Mouse (Mus musculus) stomach, embryonic 16.5 days (tissue): ENCODE measurements around the gene Itpr3. TPM values are rescaled to one million over a fixed set of nuclear protein-coding genes. Genes with fewer than 3 reads are reported as not detected.

Experiments used
- ATAC-seq: fragments of 200-750 bp; cut with Nextera tagmentation; 2 replicates; pipeline ENCODE4 v1.8.0; 2017; ENCODE audit warnings: moderate number of reproducible peaks, moderate TSS enrichment; ENCODE audit not compliant: insufficient read depth, low FRiP score
- H3K27ac ChIP-seq: fragments of 300-500 bp; sonication (generic); 2 replicates; pipeline ENCODE4 v1.5.1; 2014; ENCODE audit warnings: low read length
- H3K27me3 ChIP-seq: fragments of 300-500 bp; sonication (generic); 2 replicates; pipeline ENCODE4 v1.6.1; 2014; ENCODE audit warnings: low read length, control low read depth, mixed read lengths; ENCODE audit not compliant: control insufficient read depth, insufficient read depth
- H3K36me3 ChIP-seq: fragments of 300-500 bp; sonication (generic); 2 replicates; pipeline ENCODE4 v1.6.1; 2014; ENCODE audit warnings: low read length; ENCODE audit not compliant: control insufficient read depth, insufficient read depth
- H3K4me1 ChIP-seq: fragments of 300-500 bp; sonication (generic); 2 replicates; pipeline ENCODE4 v1.6.1; 2014; ENCODE audit warnings: low read length, control low read depth, mixed read lengths; ENCODE audit not compliant: control insufficient read depth, insufficient read depth
- H3K4me2 ChIP-seq: fragments of 300-500 bp; sonication (generic); 2 replicates; pipeline ENCODE4 v1.6.1; 2014; ENCODE audit warnings: low read depth, low read length, mixed read lengths
- H3K4me3 ChIP-seq: fragments of 300-500 bp; sonication (generic); replicated peaks from 2 replicates; pipeline ENCODE4 v1.5.1; 2014; ENCODE audit warnings: mild to moderate bottlenecking, low read length
- H3K9ac ChIP-seq: fragments of 300-500 bp; sonication (generic); 2 replicates; pipeline ENCODE4 v1.6.1; 2014; ENCODE audit warnings: low read length
- H3K9me3 ChIP-seq: fragments of 300-500 bp; sonication (generic); replicated peaks from 2 replicates; pipeline ENCODE4 v1.6.1; 2016; ENCODE audit warnings: low read length, control low read depth; ENCODE audit not compliant: control insufficient read depth
- WGBS: fragments of 180-500 bp; shearing (Covaris S2); extraction: QIAGEN DNeasy Blood & Tissue Kit; methylation state at CpG from one replicate; pipeline ENCODE4 v1.1.7; 2014; 5-methylcytosine and 5-hydroxymethylcytosine counted together
- polyA plus RNA-seq: library from polyadenylated mRNA; unstranded; fragments of >200 nt; fragmentation: Nextera tagmentation; extraction: Ambion mirVana; gene quantifications from 2 replicates; pipeline ENCODE4 v1.2.1, GENCODE M21; 2015

Itpr3 gene
- polyA plus RNA-seq, 1 experiment from 2014 or later, result 15.0 TPM

- Histone ChIP-seq H3K4me1 (peaks cover 11% of the 10 kb centered on the region), H3K9me3 (no peaks in the 10 kb centered on the region), H3K4me2 (no peak overlapping the region; the same call in 1 of the 2 replicates), H3K4me3 (no peak overlapping the region), H3K9ac (no peak overlapping the region), H3K27ac (no peak overlapping the region), H3K27me3 (no peaks in the 10 kb centered on the region), H3K36me3 (no peaks in the 10 kb centered on the region)
- ATAC-seq, result no peak
- 50% methylated on average over 7 of the region's 7 CpGs for WGBS
Observed at GRCm38 (mm10) chr17:27032328-27032727, 24.8 kb upstream of the Itpr3 start.

DNA sequence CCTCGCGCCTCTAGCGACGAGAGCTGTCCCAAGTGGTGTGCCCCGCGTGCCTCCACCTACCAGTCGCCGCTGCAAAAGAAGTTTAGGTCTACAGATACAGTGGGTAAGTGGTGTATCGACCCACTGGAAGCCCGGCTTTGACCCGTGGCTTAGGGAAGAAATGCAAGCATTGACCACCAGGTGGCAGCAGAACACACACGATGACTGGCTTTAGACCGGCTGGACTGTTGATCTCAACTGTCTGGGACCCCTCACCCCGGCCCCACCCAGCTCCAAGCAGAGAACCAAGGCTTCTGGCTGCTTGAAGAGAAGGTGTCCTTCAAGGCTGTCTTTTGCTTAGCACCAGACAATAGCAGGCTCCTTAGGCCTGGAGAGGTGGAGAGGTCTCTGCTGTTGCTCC, 24.2 kb upstream of the Itpr3 start:
- H3K36me3 ChIP-seq, result no peaks in the 10 kb centered on the region
- no peak overlapping the region for H3K4me3 ChIP-seq
- no peak overlapping the region for H3K9ac ChIP-seq
- H3K4me2 ChIP-seq, result peak overlapping the region; percentile 7; the same call in 1 of the 2 replicates
- WGBS, result under 1% methylated on average over 14 of the region's 14 CpGs
- no peaks in the 10 kb centered on the region for H3K9me3 ChIP-seq
- ATAC-seq, result peak; percentile 49; the same call in 1 of the 2 replicates
- H3K27me3 ChIP-seq, result no peaks in the 10 kb centered on the region
- H3K4me1 ChIP-seq, result peaks cover 8% of the 10 kb centered on the region; the same call in 1 of the 2 replicates
- no peak overlapping the region for H3K27ac ChIP-seq

GRCm38 (mm10) chr17:27036465-27036864, 20.6 kb upstream of the Itpr3 start:
- Histone ChIP-seq H3K9me3 (no peaks in the 10 kb centered on the region), H3K9ac (0 out of 2 replicates have a peak overlapping the region, but pooled peaks have one; percentile 18), H3K36me3 (no peaks in the 10 kb centered on the region), H3K4me3 (no peak overlapping the region), H3K4me2 (no peak overlapping the region), H3K27ac (no peak overlapping the region; the same call in 1 of the 2 replicates), H3K27me3 (no peaks in the 10 kb centered on the region), H3K4me1 (peaks cover 32% of the 10 kb centered on the region)
- WGBS, result 62% methylated on average over 7 of the region's 7 CpGs
- ATAC-seq, result no peak

GRCm38 (mm10) chr17:27038335-27039050, 18.6 kb upstream of the Itpr3 start:
- peak overlapping the region; percentile 33 for H3K4me2 ChIP-seq
- 32% methylated on average over 18 of the region's 18 CpGs for WGBS
- H3K36me3 ChIP-seq, result no peaks in the 10 kb centered on the region
- peak overlapping the region; percentile 59 for H3K9ac ChIP-seq
- H3K4me3 ChIP-seq, result no peak overlapping the region; the same call in 1 of the 2 replicates
- peak; percentile 76 for ATAC-seq
- peak overlapping the region; percentile 60 for H3K27ac ChIP-seq
- peaks cover 36% of the 10 kb centered on the region for H3K4me1 ChIP-seq
- H3K9me3 ChIP-seq, result no peaks in the 10 kb centered on the region
- H3K27me3 ChIP-seq, result no peaks in the 10 kb centered on the region

DNA sequence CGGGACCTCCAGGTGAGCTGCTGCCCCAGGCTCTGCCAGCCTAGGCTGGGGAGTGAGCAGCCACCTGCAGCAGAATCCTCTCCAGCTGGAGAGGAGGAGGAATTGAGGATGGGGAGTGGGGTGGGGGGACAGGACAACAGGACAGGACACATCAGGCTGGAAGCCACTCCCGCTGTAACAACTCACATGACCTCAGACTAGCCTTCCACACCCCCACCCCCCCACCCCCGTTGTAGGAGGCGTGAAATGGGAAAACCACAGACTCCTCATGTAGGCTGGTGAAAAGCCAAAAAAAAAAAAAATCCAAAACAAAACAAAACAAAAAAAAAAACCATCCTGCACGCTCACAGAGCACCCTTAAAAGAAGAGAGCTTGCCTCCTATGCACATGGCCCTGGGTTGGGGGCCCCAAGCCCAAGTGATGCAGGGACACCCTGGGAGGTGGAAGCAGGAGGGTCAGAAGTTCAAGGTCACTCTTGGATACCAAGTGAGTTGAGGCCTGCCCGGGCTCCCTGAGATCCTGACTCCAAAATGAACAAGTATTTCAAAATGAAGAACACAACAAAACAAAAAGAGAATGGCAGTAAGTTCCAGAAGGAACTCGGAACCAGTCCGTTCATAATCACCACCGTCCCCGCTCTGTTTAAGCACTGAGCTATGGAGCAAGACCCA, 17.5 kb upstream of the Itpr3 start:
- no peaks in the 10 kb centered on the region for H3K9me3 ChIP-seq
- peak overlapping the region; percentile 59 for H3K9ac ChIP-seq
- H3K4me2 ChIP-seq, result peak overlapping the region; percentile 13; the same call in 1 of the 2 replicates
- H3K4me1 ChIP-seq, result peaks cover 36% of the 10 kb centered on the region
- 72% methylated on average over 10 of the region's 10 CpGs for WGBS
- H3K27me3 ChIP-seq, result no peaks in the 10 kb centered on the region
- H3K27ac ChIP-seq, result peak overlapping the region; percentile 60; the same call in 1 of the 2 replicates
- H3K36me3 ChIP-seq, result no peaks in the 10 kb centered on the region
- no peak for ATAC-seq
- H3K4me3 ChIP-seq, result no peak overlapping the region

- WGBS, result 26% methylated on average over 20 of the region's 20 CpGs
- ATAC-seq, result no peak
- peaks cover 36% of the 10 kb centered on the region for H3K4me1 ChIP-seq
Observed at GRCm38 (mm10) chr17:27040304-27041045, 16.6 kb upstream of the Itpr3 start.

GRCm38 (mm10) chr17:27041046-27041786, 15.9 kb upstream of the Itpr3 start:
- Histone ChIP-seq H3K27me3 (no peaks in the 10 kb centered on the region), H3K27ac (no peak overlapping the region), H3K9ac (0 out of 2 replicates have a peak overlapping the region, but pooled peaks have one; percentile 38), H3K4me3 (no peak overlapping the region), H3K4me2 (no peak overlapping the region), H3K9me3 (no peaks in the 10 kb centered on the region), H3K4me1 (peaks cover 36% of the 10 kb centered on the region), H3K36me3 (no peaks in the 10 kb centered on the region)
- 53% methylated on average over 11 of the region's 13 CpGs for WGBS
- no peak for ATAC-seq

More at GRCm38 (mm10) chr17:27040304-27041045, 16.6 kb upstream of the Itpr3 start:
- H3K27ac ChIP-seq, result peak overlapping the region; percentile 26; the same call in 1 of the 2 replicates
- H3K4me3 ChIP-seq, result no peak overlapping the region
- H3K9me3 ChIP-seq, result no peaks in the 10 kb centered on the region
- no peaks in the 10 kb centered on the region for H3K27me3 ChIP-seq
- peak overlapping the region; percentile 38; the same call in 1 of the 2 replicates for H3K9ac ChIP-seq
- H3K36me3 ChIP-seq, result no peaks in the 10 kb centered on the region
- peak overlapping the region; percentile 13; the same call in 1 of the 2 replicates for H3K4me2 ChIP-seq

DNA sequence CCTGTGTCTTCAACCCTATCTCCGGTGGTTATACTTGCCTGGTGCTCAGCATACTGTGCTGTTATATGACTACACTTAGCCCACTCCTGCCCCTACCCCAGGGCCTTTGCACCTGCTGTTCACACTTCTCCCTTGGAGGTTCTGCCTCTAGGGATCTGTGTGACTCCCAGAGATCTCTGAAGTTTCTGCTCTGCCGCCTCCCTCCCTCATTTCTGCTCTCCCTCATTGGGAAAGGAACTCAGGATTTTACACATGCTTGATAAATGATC, 15.4 kb upstream of the Itpr3 start:
- Histone ChIP-seq H3K4me2 (no peak overlapping the region), H3K4me3 (no peak overlapping the region), H3K27me3 (no peaks in the 10 kb centered on the region), H3K9ac (no peak overlapping the region), H3K9me3 (no peaks in the 10 kb centered on the region), H3K36me3 (no peaks in the 10 kb centered on the region), H3K4me1 (peaks cover 36% of the 10 kb centered on the region), H3K27ac (no peak overlapping the region)
- no peak for ATAC-seq
- 92% methylated on average over 2 of the region's 2 CpGs for WGBS
